Mouse (Mus musculus) Muller cell, postnatal 12 days (primary cell): ENCODE data around the gene Tmem145.
A peak's percentile ranks its signal among the peaks of the same experiment; 100 is the strongest.

Source experiments
- DNase-seq: peaks from one replicate; pipeline ENCODE4 v3.0.0-alpha.2; 2015; ENCODE audit errors: inconsistent ontology term

Gene Tmem145

DNA sequence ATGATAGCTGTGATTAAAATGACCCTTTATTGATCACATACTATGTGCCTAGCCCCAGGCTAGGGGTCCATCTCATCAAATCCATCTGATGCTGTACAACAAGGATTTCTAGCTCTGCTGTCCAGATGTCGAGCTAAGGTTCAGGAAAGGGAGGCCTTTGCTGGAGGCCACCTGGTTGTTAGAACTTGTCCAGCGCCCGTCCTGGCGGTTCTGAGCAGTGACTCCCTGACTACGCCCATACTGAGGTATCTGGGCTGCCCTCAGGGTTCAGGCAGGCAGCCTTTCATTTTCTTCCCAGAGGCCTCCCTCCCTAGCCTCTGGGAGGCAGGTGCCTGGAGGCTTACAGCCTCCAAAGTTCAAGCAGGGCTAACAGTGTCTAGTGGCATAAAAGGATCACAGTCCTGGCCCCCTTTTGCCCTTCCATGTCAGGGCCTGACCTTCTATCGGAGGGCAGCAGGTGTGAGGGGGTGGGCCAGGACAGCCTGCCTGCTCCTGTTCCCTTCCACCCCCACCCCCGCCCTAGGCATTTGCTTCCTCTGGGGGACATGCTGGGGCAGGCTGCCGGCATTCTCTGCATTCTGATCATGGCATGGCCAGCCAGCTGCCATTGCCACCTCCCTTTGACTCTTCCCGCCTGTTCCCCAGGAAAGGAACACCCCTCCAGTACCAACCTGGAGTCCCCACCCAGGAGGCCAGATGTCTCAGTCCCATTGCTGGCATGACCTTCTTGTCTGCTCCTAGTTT lies 30.2 kb upstream of the Tmem145 start:
- DNase-seq = peak; percentile 83

DNA sequence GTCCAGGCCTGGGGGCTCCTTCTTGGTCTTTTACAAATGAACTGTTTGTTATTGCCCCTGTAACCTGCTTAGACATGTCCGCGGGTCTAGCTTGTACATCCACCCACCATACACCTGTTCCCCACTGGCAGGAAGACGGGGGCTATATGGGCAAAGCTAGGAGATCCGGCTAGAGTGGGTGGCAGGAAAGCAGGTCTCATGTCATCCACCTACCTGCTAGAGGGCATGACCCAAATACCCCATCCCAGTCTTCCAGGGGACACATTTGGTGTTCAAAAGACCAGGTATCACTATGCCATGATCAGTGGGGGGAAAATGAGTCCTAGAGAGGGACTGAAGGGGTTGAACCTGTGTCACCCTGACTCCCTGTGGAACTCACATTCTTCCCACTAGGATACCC lies 28.5 kb upstream of the Tmem145 start:
- no peak for DNase-seq

DNA sequence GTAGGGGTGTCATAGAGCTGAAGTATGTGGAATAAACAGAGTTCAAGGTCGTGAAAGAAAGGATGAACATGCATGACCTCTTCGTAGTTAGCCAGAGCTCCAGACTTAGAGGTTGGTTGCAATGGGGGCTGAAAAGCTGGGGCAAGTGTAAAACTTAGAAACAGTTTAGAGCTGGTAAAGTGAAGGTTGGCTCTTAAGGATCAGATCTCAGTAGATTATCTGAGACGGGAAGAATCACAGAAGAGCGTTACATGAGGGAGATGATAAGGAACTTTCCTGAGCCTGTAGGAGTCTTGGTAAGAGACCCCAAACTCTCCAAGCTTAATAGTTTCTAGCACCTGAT lies 27.9 kb upstream of the Tmem145 start:
- DNase-seq = no peak

DNA sequence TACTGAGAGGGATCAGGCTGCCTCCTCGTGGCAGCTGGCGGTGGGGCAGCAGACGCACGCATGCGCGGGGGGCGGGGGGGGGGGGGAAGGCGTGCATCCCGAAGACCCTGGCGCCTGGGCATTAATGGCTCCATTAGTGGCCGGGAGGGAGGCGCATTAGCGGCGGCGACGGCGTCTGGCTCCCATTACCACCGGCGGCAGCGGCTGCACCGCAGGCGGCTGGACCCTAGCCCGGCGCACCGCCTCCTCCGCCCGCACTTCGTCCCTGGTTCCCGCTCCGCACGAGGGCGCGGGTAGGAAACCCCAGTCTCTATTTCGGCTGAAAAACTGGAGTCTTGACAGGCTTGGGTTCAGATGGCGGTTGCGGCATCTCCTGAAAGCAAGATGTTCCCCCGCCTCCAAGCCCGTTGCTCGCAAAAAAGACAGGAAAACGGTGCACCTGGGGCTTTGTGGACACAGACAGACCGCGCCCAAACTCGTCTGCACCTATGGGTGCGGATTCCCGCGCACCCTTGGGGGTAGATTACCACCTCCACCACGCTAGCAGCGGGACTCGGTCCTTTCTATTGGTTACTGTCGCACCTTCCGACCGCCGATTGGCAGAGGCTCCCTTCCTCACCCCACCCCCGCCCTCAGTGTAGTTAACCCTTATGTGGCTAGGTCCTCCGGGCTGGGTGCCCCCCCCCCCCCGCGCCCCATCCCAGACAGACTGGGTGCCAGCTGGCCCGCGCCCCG lies 27.4 kb upstream of the Tmem145 start:
- peak; percentile 88 for DNase-seq

DNA sequence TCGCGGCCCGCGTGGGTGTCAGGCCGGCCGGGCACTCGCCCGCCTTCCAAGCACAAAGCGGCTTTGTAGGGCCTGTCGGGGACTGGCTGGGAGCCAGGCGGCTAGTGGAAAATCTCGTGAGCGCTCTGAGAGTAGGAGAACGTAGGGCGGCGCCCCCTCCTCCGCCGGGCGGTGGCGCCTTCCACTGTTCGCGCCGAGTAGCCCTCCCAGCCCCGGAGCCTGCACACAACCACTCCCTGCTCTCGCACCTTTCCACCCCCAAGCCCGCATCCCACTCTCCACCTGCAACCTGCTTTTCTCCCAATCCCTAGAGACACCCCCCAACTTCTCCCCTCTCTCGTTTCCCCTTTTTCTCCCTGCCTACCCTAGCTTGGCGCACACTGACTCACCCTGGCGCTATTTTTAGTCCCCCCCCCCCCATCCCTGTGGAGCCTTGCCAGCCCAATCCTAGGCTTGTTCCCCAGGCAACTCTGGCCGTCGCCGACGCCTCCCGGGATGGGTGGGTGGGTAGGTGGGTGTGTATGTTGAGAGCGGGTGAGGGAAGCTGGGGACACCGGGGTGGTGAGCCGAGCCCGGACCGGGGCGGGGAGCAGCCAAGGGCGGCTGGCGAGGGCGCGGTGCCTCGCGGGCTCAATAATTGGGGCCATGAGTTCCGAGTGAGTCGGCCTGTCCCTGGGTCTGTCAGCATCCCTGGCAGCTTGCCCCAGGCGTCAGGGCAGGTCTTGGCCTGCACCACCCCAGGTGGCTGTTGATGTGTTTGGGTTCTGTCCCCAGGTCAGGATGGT lies 26.6 kb upstream of the Tmem145 start:
- DNase-seq = peak; percentile 100

DNA sequence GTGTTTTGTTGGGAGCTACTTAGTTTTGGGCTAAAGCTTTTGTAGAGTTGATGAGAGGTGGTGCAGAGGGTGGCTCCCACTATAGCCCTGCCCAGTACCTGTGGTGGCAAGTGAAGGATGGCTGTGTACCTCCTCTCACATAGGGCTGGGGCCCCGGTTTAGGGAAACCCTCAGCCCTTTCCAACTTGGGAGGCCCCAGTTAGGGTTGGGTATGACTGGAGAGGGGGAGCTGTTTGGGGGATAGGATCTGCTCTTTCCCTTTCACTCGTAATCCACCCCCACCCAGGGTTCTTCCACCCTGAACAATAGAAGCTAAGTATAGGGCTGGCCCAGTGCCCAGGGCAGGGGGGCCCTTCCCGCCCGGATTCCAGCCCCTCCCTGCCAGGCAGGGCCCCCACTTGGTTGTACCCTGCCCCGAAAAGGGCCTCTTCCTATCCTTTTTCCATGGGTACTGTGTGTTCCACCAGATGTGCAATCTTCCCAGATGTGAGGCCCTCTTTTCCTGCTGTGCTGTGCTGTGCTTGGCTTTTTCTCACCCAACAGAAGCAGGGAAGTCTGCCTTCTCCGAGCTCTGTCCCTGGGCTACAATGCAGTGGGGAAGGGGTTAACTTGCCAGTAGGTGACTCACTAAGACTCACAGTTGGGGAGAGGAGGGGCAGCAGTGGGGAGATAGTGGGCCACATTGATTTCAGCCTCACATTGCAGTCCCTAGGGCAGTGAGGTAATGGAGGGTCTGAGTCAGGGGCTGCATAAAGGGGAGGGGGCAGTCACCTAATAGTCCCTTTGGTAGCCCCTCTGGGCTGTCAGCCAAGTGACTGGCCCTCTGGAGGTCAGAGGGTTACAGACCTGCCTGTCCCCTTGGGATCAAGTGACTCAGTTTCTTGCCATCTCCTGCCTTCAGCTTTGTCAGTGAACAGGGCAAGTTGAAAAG lies 25.8 kb upstream of the Tmem145 start:
- peak; percentile 84 for DNase-seq

DNA sequence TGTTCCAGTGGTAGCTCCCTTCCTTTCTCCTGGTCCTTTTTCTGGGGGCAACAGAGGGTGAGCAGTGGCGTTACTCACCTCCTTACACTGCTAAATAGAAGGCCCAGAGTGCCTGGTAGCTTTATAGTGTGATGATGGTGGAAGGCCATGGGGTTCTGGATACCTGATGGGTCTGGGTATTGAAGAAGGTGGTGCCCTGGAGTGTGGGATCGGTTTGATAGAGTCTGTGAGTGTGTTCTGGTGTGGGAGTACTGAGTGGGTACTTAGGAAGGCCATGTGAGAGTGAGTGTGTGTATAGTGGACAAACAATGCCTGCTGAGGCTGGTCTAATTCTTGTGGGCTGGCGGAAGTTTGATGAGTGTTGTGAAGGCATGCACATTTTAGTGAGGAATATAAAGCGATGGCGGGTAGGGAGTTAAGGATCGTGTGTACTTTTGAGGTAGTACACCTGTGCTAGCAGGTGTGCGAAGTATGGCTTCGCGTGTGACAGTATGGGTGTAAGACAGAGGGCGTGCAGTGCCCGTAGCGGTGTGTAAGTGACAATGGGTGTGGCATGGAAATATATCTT lies 24.7 kb upstream of the Tmem145 start:
- no peak for DNase-seq

DNA sequence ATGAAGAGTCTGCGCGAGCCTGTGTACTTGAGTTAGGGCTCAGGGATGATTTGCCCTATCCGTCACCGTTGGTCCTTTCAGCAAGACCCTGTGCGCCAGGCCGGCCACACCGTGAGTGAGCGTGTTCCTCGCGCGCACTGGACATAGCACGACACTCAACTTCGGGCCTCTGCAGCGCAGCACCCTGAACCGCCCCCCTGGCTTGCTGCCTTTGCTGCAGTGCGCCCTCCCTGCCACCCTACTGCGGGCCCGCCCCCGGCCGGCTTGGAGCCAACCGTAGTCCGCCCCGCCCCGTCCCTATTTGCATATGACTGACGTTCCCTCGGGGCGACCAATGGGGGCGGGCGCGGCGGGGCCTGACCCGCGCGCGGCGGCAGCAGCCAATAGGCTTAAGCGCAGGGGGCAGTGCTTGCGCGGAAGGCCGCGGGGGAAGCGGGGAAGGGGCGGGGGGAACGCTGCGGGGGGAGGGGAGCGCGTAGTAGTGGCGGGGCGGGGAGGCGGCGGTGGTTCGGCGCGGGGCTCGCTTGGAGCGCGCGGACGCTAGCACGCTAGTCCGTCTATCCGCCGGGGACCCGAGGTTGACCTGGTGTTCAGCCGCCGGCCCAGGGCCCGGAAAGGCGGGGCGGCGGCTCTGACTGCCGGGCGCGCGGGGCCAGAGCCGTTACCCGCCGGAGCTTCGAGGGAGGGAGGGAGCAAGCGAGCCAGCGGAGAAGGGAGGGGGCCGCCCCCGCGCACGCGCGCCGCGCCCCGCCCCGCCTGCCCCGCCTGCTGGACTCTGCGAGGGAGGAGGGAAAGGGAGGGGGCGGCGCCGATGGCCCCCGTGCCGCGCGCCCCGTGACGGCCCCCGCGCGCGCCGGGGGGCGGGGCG lies 23.9 kb upstream of the Tmem145 start:
- peak; percentile 99 for DNase-seq

DNA sequence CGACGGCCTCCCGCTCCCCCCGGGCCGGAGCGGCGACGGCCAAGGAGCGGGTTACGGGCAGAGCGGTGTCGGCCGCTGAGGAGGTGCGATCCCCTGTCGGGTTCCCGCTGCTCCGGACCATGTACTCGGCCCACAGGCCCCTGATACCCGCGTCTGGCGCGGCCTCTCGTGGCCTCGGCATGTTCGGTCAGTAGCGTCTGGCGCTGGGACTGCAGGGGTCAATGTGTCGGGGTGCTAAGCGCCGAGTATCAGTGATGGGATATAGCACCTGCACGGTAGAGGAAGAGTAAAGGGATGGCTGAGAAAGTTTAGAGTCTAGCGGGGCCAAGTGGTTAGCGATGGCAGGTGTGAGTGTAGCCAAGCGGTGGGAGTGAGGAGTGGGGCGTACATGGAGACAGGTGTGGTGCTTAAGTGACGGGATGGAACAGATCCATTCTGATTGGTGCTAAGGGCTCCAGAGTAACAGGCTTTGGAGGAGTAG lies 23.1 kb upstream of the Tmem145 start:
- peak; percentile 51 for DNase-seq

DNA sequence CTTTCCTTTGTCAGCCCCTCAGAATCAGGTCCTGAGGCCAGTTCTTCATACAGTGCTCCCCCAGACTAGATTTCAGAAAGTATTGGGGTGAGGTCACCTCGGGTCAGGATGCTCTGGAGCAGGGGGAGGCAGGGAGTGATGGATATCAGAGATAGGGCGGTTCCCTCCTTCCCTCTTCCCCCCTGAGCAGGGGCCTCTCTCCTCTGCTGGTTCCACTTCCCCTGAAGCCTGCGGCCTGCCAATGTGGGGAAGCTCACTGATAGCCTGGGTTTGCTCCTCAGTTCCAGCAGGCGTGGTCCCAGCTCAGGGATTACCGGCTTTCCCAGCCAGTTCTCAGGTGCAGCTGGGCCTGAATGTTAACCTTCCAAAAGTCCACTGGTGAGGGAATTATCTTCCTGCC lies 22.3 kb upstream of the Tmem145 start:
- no peak for DNase-seq

DNA sequence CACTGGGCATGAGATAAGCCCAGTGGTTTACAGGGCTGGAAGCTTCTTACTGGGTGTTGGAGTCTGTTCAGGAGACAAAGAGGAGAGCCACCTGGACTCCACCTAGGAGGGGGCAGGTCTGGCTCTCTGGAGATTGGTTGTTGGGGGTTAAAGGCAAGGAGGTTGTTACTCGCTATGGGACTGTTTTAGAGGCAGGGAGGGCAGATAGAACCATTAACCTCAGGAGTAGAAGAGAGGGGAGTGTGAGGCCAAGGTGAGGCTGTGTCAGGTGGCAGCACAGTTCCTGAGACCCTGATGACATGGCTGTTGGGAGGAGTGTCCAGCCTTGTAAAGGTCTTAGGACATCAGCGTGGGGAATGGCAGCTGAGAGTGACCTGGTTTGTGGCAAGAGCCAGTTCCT lies 21.7 kb upstream of the Tmem145 start:
- DNase-seq = no peak

DNA sequence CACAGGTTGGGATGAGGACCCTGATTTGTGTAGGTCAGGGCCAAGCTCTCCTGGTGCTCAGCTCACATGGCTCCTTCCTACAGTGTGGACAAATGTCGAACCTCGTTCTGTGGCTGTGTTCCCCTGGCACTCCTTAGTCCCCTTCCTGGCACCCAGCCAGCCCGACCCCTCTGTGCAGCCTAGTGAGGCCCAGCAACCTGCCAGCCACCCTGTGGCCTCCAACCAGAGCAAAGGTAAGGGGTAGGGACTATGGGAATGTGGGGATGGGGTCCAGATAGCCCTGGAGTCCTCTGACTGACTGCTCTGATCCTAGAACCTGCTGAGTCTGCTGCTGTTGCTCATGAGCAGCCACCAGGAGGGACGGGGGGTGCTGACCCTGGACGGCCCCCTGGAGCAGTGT lies 21.1 kb upstream of the Tmem145 start:
- DNase-seq = no peak

DNA sequence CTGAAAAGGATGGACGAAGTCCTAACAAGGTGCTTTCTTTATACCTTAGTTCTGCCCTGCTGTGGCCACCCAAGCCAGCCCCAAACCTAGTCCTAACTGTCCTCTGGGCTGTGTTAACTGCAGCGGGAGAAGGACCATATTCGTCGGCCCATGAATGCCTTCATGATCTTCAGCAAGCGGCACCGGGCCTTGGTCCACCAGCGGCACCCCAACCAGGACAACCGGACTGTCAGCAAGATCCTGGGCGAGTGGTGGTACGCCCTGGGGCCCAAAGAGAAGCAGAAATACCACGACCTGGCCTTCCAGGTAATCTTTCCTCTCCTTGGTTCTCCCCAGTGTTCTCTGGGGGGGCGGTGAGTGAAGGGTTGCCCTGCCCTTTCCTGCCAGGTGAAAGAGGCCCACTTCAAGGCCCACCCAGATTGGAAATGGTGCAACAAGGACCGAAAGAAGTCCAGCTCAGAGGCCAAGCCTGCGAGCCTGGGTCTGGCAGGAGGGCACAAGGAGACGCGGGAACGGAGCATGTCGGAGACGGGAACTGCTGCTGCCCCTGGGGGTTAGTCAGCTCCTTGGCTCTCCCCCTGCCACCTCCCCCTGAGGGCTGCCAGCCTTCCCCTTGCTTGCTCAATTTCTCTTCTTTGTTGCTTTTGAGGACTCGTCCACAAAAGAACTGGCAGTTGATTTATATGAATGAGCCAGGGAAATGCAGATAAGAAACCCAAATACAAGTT lies 20.2 kb upstream of the Tmem145 start:
- no peak for DNase-seq

DNA sequence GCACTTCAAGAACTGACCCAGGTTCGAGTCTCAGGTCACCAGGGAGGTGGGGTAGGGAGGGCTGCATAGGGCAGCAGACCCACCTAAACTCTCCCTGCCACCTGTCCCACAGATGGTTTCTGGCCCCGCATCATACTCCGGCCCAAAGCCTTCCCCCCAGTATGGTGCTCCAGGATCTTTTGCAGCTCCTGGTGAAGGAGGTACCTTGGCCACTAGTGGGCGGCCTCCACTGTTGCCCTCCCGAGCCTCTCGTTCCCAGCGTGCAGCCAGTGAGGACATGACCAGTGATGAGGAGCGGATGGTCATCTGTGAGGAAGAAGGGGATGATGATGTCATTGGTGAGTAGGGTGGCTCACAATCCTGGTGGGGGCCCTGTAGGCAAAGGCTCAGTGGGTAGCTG lies 18.9 kb upstream of the Tmem145 start:
- no peak for DNase-seq

DNA sequence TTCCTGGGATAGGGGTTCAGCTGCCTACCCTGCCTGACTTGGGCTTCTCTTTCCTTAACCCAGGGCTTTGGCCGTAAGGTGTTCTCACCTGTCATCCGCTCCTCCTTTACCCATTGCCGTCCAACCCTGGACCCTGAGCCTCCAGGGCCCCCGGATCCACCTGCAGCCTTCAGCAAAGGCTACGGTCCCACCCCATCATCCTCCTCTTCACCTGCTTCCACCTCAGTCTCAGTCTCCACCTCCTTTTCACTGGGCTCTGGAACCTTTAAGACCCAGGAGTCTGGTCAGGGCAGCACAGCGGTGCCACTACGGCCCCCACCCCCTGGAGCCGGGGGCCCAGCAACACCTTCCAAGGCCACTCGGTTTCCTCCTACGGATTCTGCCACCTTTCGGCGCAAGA lies 17.9 kb upstream of the Tmem145 start:
- no peak for DNase-seq

DNA sequence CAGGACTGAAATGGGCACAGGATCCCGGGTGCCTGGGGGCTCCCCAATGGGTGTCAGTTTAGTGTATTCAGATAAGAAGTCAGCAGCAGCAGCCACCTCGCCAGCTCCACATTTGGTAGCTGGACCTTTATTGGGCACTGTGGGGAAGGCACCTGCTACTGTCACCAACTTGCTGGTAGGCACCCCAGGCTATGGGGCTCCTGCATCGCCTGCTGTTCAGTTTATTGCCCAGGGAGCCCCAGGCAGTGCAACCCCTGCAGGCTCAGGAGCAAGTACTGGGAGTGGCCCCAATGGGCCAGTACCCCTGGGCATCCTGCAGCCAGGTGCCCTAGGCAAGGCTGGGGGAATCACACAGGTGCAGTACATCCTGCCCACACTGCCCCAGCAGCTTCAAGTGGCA lies 17.2 kb upstream of the Tmem145 start:
- DNase-seq = no peak

DNA sequence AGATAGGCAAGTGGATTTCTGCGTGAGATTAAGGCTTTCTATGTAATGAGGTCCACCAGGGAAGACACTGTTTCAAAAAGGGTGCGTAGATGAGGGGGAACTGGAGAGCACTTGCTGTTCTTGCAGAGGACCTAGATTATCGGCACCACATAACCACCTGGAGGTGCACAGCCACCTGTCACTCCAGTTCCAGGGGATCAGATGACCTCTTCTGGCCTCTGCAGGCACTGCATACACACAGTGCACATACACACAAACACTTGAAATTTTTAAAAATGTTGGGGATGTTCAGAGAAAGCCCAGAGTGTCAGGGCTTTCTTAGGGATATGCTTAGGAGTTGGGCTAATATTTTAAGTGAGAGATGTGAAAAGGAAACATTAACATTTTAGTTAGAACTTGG lies 16.0 kb upstream of the Tmem145 start:
- no peak for DNase-seq

DNA sequence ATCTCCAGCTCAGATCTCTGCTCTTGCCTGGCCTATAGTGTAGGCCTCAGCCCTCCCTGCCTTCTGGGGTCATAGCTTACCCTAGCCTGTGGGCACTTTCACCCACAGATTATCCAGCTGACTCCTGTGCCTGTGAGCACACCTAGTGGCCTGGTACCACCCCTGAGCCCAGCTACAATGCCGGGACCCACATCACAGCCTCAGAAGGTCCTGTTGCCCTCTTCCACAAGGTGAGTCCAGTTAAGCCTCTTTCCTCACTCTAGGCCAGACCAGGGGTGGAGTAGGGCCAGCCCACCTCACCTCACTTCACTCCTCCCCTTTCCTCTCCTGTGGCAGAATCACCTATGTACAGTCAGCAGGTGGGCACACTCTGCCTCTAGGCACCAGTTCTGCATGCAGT lies 15.4 kb upstream of the Tmem145 start:
- no peak for DNase-seq

DNA sequence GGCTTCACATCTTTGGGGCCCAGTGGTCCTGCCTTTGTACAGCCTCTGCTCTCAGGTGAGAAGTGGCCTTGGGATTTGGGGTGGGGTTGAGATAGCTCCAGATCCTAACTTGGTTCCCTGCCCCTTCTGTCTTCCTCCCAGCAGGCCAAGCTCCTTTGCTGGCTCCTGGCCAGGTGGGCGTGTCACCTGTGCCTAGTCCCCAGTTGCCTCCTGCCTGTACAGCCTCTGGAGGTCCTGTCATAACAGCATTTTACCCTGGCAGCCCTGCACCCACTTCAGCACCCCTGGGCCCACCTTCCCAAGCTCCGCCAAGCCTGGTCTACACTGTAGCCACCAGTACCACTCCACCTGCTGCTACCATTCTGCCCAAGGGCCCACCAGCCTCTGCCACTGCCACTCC lies 15.0 kb upstream of the Tmem145 start:
- no peak for DNase-seq

DNA sequence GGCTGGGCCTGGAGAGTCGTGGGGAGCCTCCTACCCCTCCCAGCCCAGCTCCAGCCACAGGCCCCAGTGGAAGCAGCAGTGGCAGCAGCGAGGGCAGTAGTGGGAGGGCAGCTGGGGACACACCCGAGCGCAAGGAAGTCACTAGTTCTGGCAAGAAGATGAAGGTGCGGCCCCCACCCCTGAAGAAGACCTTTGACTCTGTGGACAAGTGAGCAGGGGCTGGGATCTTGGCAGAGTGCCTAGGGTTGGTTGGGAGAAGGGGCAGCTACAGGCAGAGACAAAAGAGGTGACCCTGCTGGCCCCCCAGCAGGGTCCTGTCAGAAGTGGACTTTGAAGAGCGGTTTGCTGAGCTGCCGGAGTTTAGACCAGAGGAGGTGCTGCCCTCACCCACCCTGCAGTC lies 13.8 kb upstream of the Tmem145 start:
- no peak for DNase-seq
